In the genomic region with DNA sequence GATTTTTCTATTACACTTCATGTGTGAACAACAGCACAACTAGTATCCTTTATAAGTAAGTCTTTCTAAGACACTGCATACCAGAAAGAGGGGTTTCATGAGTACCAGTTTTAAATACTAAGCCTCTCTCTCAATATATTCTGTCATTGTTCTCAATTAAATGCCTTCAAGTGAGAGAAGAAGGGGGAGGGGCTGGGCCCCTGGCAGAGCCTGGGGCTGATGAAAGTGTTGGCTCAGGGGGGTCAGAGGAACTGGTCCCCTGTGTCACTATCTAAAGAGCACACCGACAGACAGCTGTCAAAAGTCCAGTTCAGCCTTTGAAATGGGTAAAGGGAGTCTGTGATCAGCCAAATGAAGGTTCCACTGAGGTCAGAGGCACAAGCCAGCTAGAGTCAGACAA, we compare ENCODE assay signal across 14 mouse cellular contexts.
A peak's percentile ranks its signal among the peaks of the same experiment; 100 is the strongest.
DNase-seq lines count a peak whose midpoint lies in the region; ATAC-seq lines count a peak whose summit lies in the region.
"Had no signal": no experiment of that assay in that cellular context is flagged by ENCODE, and none has a peak within 500 bp of the region (broad histone marks: within the 10 kb centered on the region; RNA-seq: fewer than 3 reads in every experiment).

No protein-coding gene starts in this region.

- H3K9ac ChIP-seq in heart, embryonic 16.5 days (ENCODE audit: low read length) = no peak overlapping the region
- H3K9ac ChIP-seq in hindbrain, embryonic 11.5 days (ENCODE audit: low read depth, low read length) = no peak overlapping the region
- no peak overlapping the region for H3K9ac ChIP-seq in midbrain, embryonic 13.5 days (replicated peaks)

- ATAC-seq in heart, embryonic 16.5 days (replicated peaks; ENCODE audit: extremely low read depth, insufficient read depth, low FRiP score) = no peak
- peak; percentile 54; the same call in 1 of the 2 replicates for ATAC-seq in hindbrain, embryonic 11.5 days (ENCODE audit: low FRiP score)
- peak; percentile 51; the same call in 1 of the 2 replicates for ATAC-seq in midbrain, embryonic 13.5 days

- intact Hi-C loops in heart, postnatal 25 days (cut with DNase I) = loop anchor here (2.0 kb wide), 1 partner anchor 49 kb away; no protein-coding TSS in a partner anchor

- H3K36me3 ChIP-seq in heart, embryonic 16.5 days (ENCODE audit: control insufficient read depth, insufficient read depth) = no peaks in the 10 kb centered on the region
- no peaks in the 10 kb centered on the region for H3K36me3 ChIP-seq in forebrain, embryonic 10.5 days (replicated peaks)
- H3K36me3 ChIP-seq in hindbrain, embryonic 11.5 days (ENCODE audit: control insufficient read depth, insufficient read depth, low read length) = no peaks in the 10 kb centered on the region
- no peaks in the 10 kb centered on the region for H3K36me3 ChIP-seq in midbrain, embryonic 13.5 days
- H3K36me3 ChIP-seq: heart, embryonic 10.5 days had no signal

- H3K4me1 ChIP-seq in heart, embryonic 16.5 days (ENCODE audit: control insufficient read depth, insufficient read depth, low read length) = peaks cover 22% of the 10 kb centered on the region
- peaks cover 37% of the 10 kb centered on the region for H3K4me1 ChIP-seq in forebrain, embryonic 10.5 days
- no peaks in the 10 kb centered on the region for H3K4me1 ChIP-seq in hindbrain, embryonic 11.5 days (replicated peaks; ENCODE audit: control insufficient read depth, insufficient read depth, low read length)
- peaks cover 33% of the 10 kb centered on the region for H3K4me1 ChIP-seq in midbrain, embryonic 13.5 days (replicated peaks)

- no peak overlapping the region for H3K4me2 ChIP-seq in heart, embryonic 16.5 days (ENCODE audit: low read depth, low read length)
- no peak overlapping the region for H3K4me2 ChIP-seq in hindbrain, embryonic 11.5 days (replicated peaks; ENCODE audit: low read depth, low read length)
- no peak overlapping the region for H3K4me2 ChIP-seq in midbrain, embryonic 13.5 days (replicated peaks)

- no peaks in the 10 kb centered on the region for H3K9me3 ChIP-seq in heart, embryonic 16.5 days (replicated peaks; ENCODE audit: control insufficient read depth, low read length)
- H3K9me3 ChIP-seq in forebrain, embryonic 10.5 days = peaks cover 7% of the 10 kb centered on the region; the same call in 1 of the 2 replicates
- H3K9me3 ChIP-seq in hindbrain, embryonic 11.5 days (ENCODE audit: control insufficient read depth, low read length) = no peaks in the 10 kb centered on the region
- no peaks in the 10 kb centered on the region for H3K9me3 ChIP-seq in midbrain, embryonic 13.5 days
- H3K9me3 ChIP-seq: heart, embryonic 10.5 days had no signal

- WGBS in heart, embryonic 16.5 days = 36% methylated on average over 1 of the region's 1 CpGs
- WGBS in forebrain, embryonic 10.5 days = 37% methylated on average over 1 of the region's 1 CpGs
- WGBS in hindbrain, embryonic 11.5 days = 16% methylated on average over 1 of the region's 1 CpGs
- 3% methylated on average over 1 of the region's 1 CpGs for WGBS in midbrain, embryonic 13.5 days

- no peak for DNase-seq in heart, postnatal 25 days (ENCODE audit: low spot score)
- DNase-seq in forebrain, embryonic 10.5 days (ENCODE audit: extremely low spot score, low spot score) = no peak
- DNase-seq in hindbrain, embryonic 11.5 days (ENCODE audit: low spot score) = peak; percentile 20
- DNase-seq in urinary bladder, postnatal 25 days (ENCODE audit: low spot score) = no peak
- DNase-seq in right cerebral cortex, postnatal 4 days = no peak
- no peak for DNase-seq in ovary, adult 18-20 months (ENCODE audit: low spot score)
- DNase-seq: cerebellum, adult 2 months; gastrocnemius, postnatal 14 days; kidney, adult 9 months; lung, postnatal 4 days; thymus, postnatal 36 days had no signal

- no peaks in the 10 kb centered on the region for H3K27me3 ChIP-seq in heart, embryonic 16.5 days (ENCODE audit: control insufficient read depth, insufficient read depth, low read length)
- H3K27me3 ChIP-seq in forebrain, embryonic 10.5 days (ENCODE audit: poor library complexity, severe bottlenecking) = peaks cover 4% of the 10 kb centered on the region; the same call in 1 of the 2 replicates
- H3K27me3 ChIP-seq in hindbrain, embryonic 11.5 days (ENCODE audit: control insufficient read depth, insufficient read depth, low read length) = no peaks in the 10 kb centered on the region
- H3K27me3 ChIP-seq in midbrain, embryonic 13.5 days = no peaks in the 10 kb centered on the region

- H3K27ac ChIP-seq in heart, embryonic 16.5 days (ENCODE audit: low read length) = peak overlapping the region; percentile 39; the same call in 1 of the 2 replicates
- peak overlapping the region; percentile 62; the same call in 1 of the 2 replicates for H3K27ac ChIP-seq in forebrain, embryonic 10.5 days
- no peak overlapping the region for H3K27ac ChIP-seq in hindbrain, embryonic 11.5 days (ENCODE audit: low read depth, low read length)
- H3K27ac ChIP-seq in midbrain, embryonic 13.5 days = peak overlapping the region; percentile 40; the same call in 1 of the 2 replicates
- H3K27ac ChIP-seq: heart, embryonic 10.5 days had no signal

- no peak overlapping the region for H3K4me3 ChIP-seq in heart, embryonic 16.5 days (ENCODE audit: low read length)
- H3K4me3 ChIP-seq in forebrain, embryonic 10.5 days = no peak overlapping the region
- H3K4me3 ChIP-seq in hindbrain, embryonic 11.5 days (ENCODE audit: low read depth, low read length) = no peak overlapping the region
- H3K4me3 ChIP-seq in midbrain, embryonic 13.5 days (replicated peaks) = no peak overlapping the region
- H3K4me3 ChIP-seq: heart, embryonic 10.5 days had no signal
